Mouse (Mus musculus) embryonic facial prominence, embryonic 14.5 days (tissue): ENCODE results near the gene Tns1. TPM values are rescaled to one million over a fixed set of nuclear protein-coding genes. Genes with fewer than 3 reads are reported as not detected.

Experiments
- ATAC-seq: fragments of 200-750 bp; cut with Nextera tagmentation; 2 replicates; pipeline ENCODE4 v1.8.0; 2017; ENCODE audit warnings: low read depth, moderate number of reproducible peaks, moderate TSS enrichment
- DNase-seq: peaks from one replicate; pipeline ENCODE4 v3.0.0-alpha.2; 2015; ENCODE audit warnings: low spot score
- H3K27ac ChIP-seq: fragments of 300-500 bp; sonication (generic); replicated peaks from 2 replicates; pipeline ENCODE4 v1.5.1; 2014; ENCODE audit warnings: low read depth, mild to moderate bottlenecking, low read length, moderate library complexity
- H3K27me3 ChIP-seq: fragments of 300-500 bp; sonication (generic); replicated peaks from 2 replicates; pipeline ENCODE4 v1.6.1; 2014; ENCODE audit warnings: low read length; ENCODE audit not compliant: control insufficient read depth, insufficient read depth
- H3K36me3 ChIP-seq: fragments of 300-500 bp; sonication (generic); 2 replicates; pipeline ENCODE4 v1.6.1; 2014; ENCODE audit warnings: low read length, mixed read lengths; ENCODE audit not compliant: control insufficient read depth, insufficient read depth
- H3K4me1 ChIP-seq: fragments of 300-500 bp; sonication (generic); 2 replicates; pipeline ENCODE4 v1.6.1; 2014; ENCODE audit warnings: antibody characterized with exemption, low read length; ENCODE audit not compliant: control insufficient read depth, insufficient read depth
- H3K4me2 ChIP-seq: fragments of 300-500 bp; sonication (generic); 2 replicates; pipeline ENCODE4 v1.6.1; 2014; ENCODE audit warnings: low read depth, mild to moderate bottlenecking, low read length, moderate library complexity, mixed read lengths
- H3K4me3 ChIP-seq: fragments of 300-500 bp; sonication (generic); 2 replicates; pipeline ENCODE4 v1.5.1; 2014; ENCODE audit warnings: low read depth, mild to moderate bottlenecking, low read length
- H3K9ac ChIP-seq: fragments of 300-500 bp; sonication (generic); 2 replicates; pipeline ENCODE4 v1.6.1; 2014; ENCODE audit warnings: low read depth, mild to moderate bottlenecking, low read length, moderate library complexity, mixed read lengths
- H3K9me3 ChIP-seq: fragments of 300-500 bp; sonication (generic); 2 replicates; pipeline ENCODE4 v1.6.1; 2016; ENCODE audit warnings: low read length; ENCODE audit not compliant: control insufficient read depth
- WGBS: fragments of 180-500 bp; shearing (Covaris S2); extraction: QIAGEN DNeasy Blood & Tissue Kit; methylation state at CpG from one replicate; pipeline ENCODE4 v1.1.7; 2014; 5-methylcytosine and 5-hydroxymethylcytosine counted together
- polyA plus RNA-seq: library from polyadenylated mRNA; unstranded; fragments of >200 nt; fragmentation: Nextera tagmentation; extraction: Ambion mirVana; gene quantifications from 2 replicates; pipeline ENCODE4 v1.2.1, GENCODE M21; 2014

Gene Tns1
- polyA plus RNA-seq, 1 experiment from 2014 or later, result 58.5 TPM

DNA sequence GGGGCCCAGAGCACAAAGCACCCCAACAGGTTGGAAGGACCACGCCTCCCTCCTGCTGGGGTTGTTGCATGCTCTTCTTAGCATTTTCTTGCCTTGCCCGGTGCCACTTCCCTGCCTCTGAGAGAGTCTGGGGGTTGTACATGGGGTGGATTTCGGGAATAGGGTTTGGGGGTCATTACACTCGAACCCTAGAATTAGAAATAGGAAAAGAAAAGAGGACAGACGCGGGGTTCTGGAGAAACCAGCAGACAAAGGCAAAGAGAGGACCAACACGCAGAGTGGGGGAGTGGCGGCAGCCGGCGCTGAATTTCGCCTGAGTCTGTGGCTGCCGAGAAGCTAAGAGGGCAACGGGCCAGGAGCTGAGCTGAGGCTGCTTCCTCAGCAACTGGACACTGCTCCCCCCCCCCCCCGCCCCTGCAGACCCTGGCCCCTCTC is 25.2 kb downstream of the Tns1 start:
- H3K27ac ChIP-seq, result peak overlapping the region; percentile 67
- H3K4me1 ChIP-seq, result peaks cover 53% of the 10 kb centered on the region
- WGBS, result 2% methylated on average over 7 of the region's 14 CpGs
- H3K9ac ChIP-seq, result peak overlapping the region; percentile 71
- peak; percentile 56 for ATAC-seq
- H3K36me3 ChIP-seq, result no peaks in the 10 kb centered on the region
- DNase-seq, result peak; percentile 86
- 0 out of 2 replicates have a peak, but pooled peaks cover 8% of the 10 kb centered on the region for H3K27me3 ChIP-seq
- H3K4me3 ChIP-seq, result peak overlapping the region; percentile 58
- H3K4me2 ChIP-seq, result peak overlapping the region; percentile 98
- H3K9me3 ChIP-seq, result no peaks in the 10 kb centered on the region

DNA sequence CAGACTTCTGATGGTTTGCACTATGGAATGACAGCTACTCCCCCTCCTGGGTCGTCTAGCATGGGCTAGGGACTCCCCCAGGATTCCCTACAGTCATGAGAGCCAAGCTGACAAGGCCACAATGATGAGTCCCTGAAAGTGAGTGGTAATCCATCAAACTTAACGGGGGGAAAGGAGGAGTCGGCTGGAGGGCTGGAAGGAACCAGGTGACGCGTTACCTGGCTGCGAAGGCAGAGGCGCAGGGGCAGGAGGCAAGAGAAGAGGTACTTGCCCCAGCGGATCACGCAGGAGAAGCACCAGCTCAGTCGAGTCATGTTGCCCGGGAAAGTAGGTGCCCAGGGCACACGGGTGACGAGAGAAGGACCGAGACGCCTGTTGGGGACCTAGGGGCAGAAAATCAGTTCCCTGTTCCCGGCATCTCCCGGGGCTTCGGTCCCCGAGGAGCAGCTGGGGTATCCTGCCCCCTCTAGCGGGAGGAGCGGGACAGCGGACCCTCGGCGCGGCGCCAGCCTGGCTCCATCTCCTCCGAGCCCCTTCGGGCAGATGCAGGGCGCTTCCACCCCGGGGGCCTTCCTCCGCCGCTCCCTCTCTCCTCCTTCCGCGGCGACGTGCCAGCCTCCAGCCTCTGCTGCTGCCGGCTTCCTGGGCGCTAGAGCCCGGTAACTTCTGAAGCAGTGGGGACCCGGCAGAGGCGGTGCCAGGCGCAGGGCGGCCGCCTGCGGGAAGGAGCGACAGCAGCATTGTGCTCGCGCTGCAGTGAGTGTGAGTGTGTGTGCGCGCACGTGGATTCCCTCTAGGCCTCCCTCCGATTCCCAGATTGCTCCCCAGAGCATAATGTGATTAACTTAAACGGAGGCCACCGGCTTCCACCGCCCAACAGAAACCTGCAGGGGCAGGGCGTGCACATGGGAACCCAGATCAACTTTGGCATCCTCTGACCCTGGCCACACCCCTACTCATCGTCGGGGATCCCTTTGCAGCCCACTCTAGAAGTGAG is 25.9 kb downstream of the Tns1 start:
- Histone ChIP-seq H3K27ac (peak overlapping the region; percentile 67), H3K4me3 (peak overlapping the region; percentile 58), H3K9me3 (no peaks in the 10 kb centered on the region), H3K4me1 (peaks cover 47% of the 10 kb centered on the region), H3K36me3 (no peaks in the 10 kb centered on the region), H3K9ac (peak overlapping the region; percentile 71), H3K27me3 (0 out of 2 replicates have a peak, but pooled peaks cover 8% of the 10 kb centered on the region), H3K4me2 (peak overlapping the region; percentile 98)
- ATAC-seq, result peak; percentile 53; the same call in 1 of the 2 replicates
- under 1% methylated on average over 38 of the region's 58 CpGs for WGBS
- DNase-seq, result peak; percentile 73

DNA sequence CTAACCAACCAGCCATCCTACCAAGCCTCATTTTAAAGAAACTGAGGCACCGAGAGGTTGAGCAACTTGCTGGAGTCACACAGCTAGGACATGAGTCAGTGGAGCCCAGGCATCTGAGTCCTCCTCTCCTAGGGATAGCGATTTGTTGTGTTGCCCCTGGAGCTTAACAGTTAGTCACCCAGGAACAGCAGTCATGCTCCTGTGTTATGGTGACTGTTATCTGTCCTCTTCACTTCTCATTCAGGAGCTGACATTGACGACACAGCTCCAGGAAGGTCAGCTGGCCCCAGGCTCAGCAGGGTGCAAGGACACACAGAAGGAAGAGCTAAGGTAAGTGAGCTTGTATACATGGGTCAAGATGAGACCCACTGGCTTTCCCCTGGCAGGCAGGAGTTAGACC is 28.5 kb downstream of the Tns1 start:
- no peak overlapping the region for H3K9ac ChIP-seq
- DNase-seq (no peak), ATAC-seq (no peak)
- 0 out of 2 replicates have a peak, but pooled peaks cover 8% of the 10 kb centered on the region for H3K27me3 ChIP-seq
- peaks cover 65% of the 10 kb centered on the region for H3K4me1 ChIP-seq
- H3K4me3 ChIP-seq, result no peak overlapping the region
- no peaks in the 10 kb centered on the region for H3K36me3 ChIP-seq
- no peak overlapping the region for H3K27ac ChIP-seq
- no peaks in the 10 kb centered on the region for H3K9me3 ChIP-seq
- WGBS, result 53% methylated on average over 3 of the region's 3 CpGs
- H3K4me2 ChIP-seq, result no peak overlapping the region

DNA sequence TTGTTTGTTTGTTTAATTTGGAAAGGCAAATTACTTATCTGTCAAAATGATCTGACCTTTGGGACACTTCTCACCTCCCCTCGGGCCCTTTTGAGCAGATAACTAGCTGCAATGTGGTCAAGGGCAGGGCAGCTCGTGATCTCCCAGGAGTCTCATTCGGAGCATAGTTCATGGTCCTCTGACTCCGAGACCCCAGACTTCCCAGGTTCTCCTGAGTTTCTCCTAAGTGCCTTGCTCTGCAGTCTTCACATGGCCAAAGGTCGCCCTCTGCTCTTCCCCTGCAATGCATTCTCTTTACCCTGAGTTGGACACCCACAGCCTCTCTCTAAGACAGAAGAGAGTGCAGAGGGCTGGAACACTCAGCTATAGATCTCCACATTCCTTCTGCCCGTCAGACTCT is 29.0 kb downstream of the Tns1 start:
- H3K27ac ChIP-seq, result no peak overlapping the region
- H3K9ac ChIP-seq, result no peak overlapping the region
- H3K36me3 ChIP-seq, result no peaks in the 10 kb centered on the region
- DNase-seq, result no peak
- 0 out of 2 replicates have a peak, but pooled peaks cover 8% of the 10 kb centered on the region for H3K27me3 ChIP-seq
- H3K4me3 ChIP-seq, result no peak overlapping the region
- no peak for ATAC-seq
- no peak overlapping the region for H3K4me2 ChIP-seq
- WGBS, result 48% methylated on average over 6 of the region's 6 CpGs
- peaks cover 67% of the 10 kb centered on the region for H3K4me1 ChIP-seq
- no peaks in the 10 kb centered on the region for H3K9me3 ChIP-seq

DNA sequence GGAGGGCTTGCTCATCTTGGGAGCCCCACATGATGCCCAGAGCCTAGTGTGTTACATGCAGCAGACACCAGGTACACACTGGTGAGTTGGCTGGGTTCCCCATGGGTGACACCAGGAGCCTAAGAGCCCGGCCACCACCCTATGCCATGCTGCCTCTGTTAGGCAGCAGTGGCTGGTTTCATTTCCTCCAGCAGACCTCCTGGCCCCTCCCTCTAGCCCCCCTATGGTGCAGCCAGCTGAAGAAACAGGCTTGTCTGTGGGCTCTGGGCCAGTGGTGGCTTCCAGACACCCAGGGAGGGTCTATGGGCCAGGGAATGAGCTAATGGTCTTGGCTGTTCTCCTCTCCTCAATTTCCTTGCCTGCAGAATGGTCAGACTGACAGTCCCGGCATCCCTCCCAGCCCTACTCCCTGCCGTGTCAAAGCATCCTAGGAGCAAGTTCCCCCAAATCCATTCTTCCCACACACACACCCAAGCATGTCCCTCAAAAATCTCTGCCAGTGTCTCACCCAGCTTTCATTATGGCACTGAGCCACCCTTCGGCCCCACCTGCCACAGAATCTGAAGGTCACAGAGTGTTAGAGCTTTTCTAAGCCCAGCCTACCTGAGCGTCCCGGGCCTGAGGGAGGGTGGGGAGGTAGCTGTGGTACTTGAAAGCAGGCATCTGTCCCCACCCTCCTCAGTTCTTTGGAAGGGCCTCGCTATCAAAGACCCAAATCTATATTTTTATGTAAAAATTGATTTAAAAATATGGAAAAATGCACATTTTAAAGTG is 29.6 kb downstream of the Tns1 start:
- H3K27ac ChIP-seq, result no peak overlapping the region; the same call in 1 of the 2 replicates

DNA sequence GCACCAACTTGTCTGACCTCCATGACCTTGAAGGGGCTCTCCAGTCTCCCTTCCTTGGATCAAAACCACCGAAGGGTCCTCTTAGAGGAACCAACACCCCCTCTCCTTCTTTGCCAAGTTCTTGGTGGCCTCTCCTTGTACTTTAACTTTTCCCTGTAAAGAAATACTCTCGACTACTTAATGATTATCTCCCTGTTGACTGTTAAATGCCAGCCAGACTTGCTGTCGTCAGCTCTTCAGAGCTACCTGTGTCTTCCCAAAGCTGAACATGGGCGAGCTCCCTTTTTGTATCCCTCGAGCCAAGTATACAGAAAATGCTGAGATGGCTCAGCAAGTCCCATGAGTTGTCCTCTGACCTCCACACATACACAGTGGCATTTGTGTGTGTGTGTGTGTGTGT is 30.8 kb downstream of the Tns1 start:
- ATAC-seq, result no peak
- Histone ChIP-seq H3K9ac (no peak overlapping the region), H3K9me3 (no peaks in the 10 kb centered on the region), H3K4me1 (peaks cover 63% of the 10 kb centered on the region), H3K4me2 (no peak overlapping the region), H3K4me3 (no peak overlapping the region), H3K27me3 (0 out of 2 replicates have a peak, but pooled peaks cover 8% of the 10 kb centered on the region), H3K27ac (no peak overlapping the region), H3K36me3 (no peaks in the 10 kb centered on the region)
- DNase-seq, result no peak
- 66% methylated on average over 5 of the region's 5 CpGs for WGBS

More for the DNA sequence above, 29.6 kb downstream of the Tns1 start:
- ATAC-seq (no peak; the same call in 1 of the 2 replicates), DNase-seq (peak; percentile 82)
- Histone ChIP-seq H3K4me3 (no peak overlapping the region), H3K27me3 (0 out of 2 replicates have a peak, but pooled peaks cover 8% of the 10 kb centered on the region), H3K9ac (peak overlapping the region; percentile 30; the same call in 1 of the 2 replicates), H3K36me3 (no peaks in the 10 kb centered on the region), H3K4me2 (no peak overlapping the region), H3K4me1 (peaks cover 68% of the 10 kb centered on the region), H3K9me3 (no peaks in the 10 kb centered on the region)
- 38% methylated on average over 7 of the region's 7 CpGs for WGBS

DNA sequence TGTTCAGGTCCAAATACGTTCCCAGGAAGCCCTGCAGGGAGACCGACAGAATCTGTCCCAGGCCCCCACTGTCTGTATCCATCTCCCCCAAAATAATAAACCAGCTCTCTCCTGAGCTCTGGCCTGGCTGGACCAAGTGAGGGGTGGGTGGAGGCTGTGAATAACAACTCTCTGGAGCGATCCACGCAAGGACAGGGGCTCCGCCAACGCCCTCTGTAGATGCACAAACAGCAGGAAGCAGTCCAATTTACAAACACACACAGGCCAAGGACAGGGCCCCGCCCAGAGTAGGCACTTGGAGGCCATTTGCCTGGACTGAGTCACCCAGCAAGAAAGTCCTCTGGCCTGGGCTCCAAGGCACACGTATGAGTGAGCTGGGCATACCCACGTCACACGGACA is 32.0 kb downstream of the Tns1 start:
- H3K9me3 ChIP-seq, result no peaks in the 10 kb centered on the region
- no peak overlapping the region; the same call in 1 of the 2 replicates for H3K4me2 ChIP-seq
- H3K27me3 ChIP-seq, result 0 out of 2 replicates have a peak, but pooled peaks cover 7% of the 10 kb centered on the region
- no peak overlapping the region for H3K4me3 ChIP-seq
- ATAC-seq (peak; percentile 9; the same call in 1 of the 2 replicates), DNase-seq (no peak)
- peaks cover 51% of the 10 kb centered on the region for H3K4me1 ChIP-seq
- WGBS, result 41% methylated on average over 10 of the region's 10 CpGs
- H3K9ac ChIP-seq, result no peak overlapping the region
- H3K36me3 ChIP-seq, result no peaks in the 10 kb centered on the region
- peak overlapping the region; percentile 95 for H3K27ac ChIP-seq

DNA sequence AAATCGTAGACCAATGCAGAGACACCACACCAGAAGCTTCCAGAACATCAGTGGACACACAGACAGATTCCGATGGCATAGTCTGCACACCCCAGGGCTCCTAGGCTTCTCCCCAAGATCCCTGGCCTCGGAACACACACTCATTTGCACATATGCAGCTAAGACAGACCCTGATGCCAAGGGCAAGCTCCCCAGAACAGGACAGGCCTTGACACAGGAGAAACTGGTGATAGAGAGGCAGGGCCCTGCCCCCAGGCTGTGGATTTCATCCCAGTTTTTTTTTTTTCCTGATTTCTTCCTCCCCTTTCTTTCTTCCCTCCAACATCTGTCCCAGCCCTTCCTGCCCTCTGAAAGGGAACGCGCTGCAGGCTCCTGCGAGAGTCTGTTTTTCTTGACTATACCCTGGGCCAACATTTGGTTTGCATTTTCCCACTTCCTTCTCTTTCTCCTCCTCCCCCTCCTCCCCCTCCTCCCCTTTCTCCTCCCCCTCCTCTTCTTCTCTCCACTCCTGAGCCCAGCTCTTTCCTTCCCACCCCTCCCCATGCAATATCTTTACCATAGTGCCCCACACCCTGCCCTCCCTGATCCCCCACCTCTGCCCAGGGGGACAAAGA is 32.5 kb downstream of the Tns1 start:
- DNase-seq, result peak; percentile 94
- Histone ChIP-seq H3K9ac (peak overlapping the region; percentile 66), H3K27ac (peak overlapping the region; percentile 95), H3K36me3 (no peaks in the 10 kb centered on the region), H3K27me3 (0 out of 2 replicates have a peak, but pooled peaks cover 3% of the 10 kb centered on the region), H3K9me3 (no peaks in the 10 kb centered on the region), H3K4me1 (peaks cover 47% of the 10 kb centered on the region), H3K4me3 (peak overlapping the region; percentile 50), H3K4me2 (peak overlapping the region; percentile 66)
- peak; percentile 83 for ATAC-seq
- WGBS, result 15% methylated on average over 6 of the region's 6 CpGs
